Mouse (Mus musculus) stomach, embryonic 14.5 days (tissue): ENCODE measurements around the gene Cwc27. TPM values are rescaled to one million over a fixed set of nuclear protein-coding genes. Genes with fewer than 3 reads are reported as not detected.

ENCODE experiments used
- ATAC-seq: fragments of 200-750 bp; cut with Nextera tagmentation; 2 replicates; pipeline ENCODE4 v1.8.0; 2017; ENCODE audit warnings: low read depth, moderate TSS enrichment; ENCODE audit not compliant: insufficient number of reproducible peaks, insufficient read depth, low FRiP score
- H3K27ac ChIP-seq: fragments of 300-500 bp; sonication (generic); 2 replicates; pipeline ENCODE4 v1.5.1; 2014; ENCODE audit warnings: mild to moderate bottlenecking, low read length, moderate library complexity, mixed read lengths
- H3K27me3 ChIP-seq: fragments of 300-500 bp; sonication (generic); 2 replicates; pipeline ENCODE4 v1.6.1; 2014; ENCODE audit warnings: low read length, control low read depth, mixed read lengths; ENCODE audit not compliant: control insufficient read depth, insufficient read depth
- H3K36me3 ChIP-seq: fragments of 300-500 bp; sonication (generic); 2 replicates; pipeline ENCODE4 v1.6.1; 2014; ENCODE audit warnings: mild to moderate bottlenecking, control low read depth, low read length, moderate library complexity, mixed read lengths; ENCODE audit not compliant: control insufficient read depth, insufficient read depth
- H3K4me1 ChIP-seq: fragments of 300-500 bp; sonication (generic); 2 replicates; pipeline ENCODE4 v1.6.1; 2014; ENCODE audit warnings: low read length, control low read depth, mixed read lengths; ENCODE audit not compliant: control insufficient read depth, insufficient read depth
- H3K4me2 ChIP-seq: fragments of 300-500 bp; sonication (generic); replicated peaks from 2 replicates; pipeline ENCODE4 v1.6.1; 2014; ENCODE audit warnings: low read depth, low read length, control low read depth
- H3K4me3 ChIP-seq: fragments of 300-500 bp; sonication (generic); 2 replicates; pipeline ENCODE4 v1.5.1; 2014; ENCODE audit warnings: low read depth, low read length, control low read depth
- H3K9ac ChIP-seq: fragments of 300-500 bp; sonication (generic); replicated peaks from 2 replicates; pipeline ENCODE4 v1.6.1; 2014; ENCODE audit warnings: low read depth, mild to moderate bottlenecking, control low read depth, low read length, moderate library complexity, mixed read lengths
- H3K9me3 ChIP-seq: fragments of 300-500 bp; sonication (generic); 2 replicates; pipeline ENCODE4 v1.6.1; 2016; ENCODE audit warnings: low read depth, low read length, control low read depth; ENCODE audit not compliant: control insufficient read depth
- WGBS: fragments of 180-500 bp; shearing (Covaris S2); extraction: QIAGEN DNeasy Blood & Tissue Kit; methylation state at CpG from one replicate; pipeline ENCODE4 v1.1.7; 2014; 5-methylcytosine and 5-hydroxymethylcytosine counted together
- polyA plus RNA-seq: library from polyadenylated mRNA; unstranded; fragments of >200 nt; fragmentation: Nextera tagmentation; extraction: Ambion mirVana; gene quantifications from 2 replicates; pipeline ENCODE4 v1.2.1, GENCODE M21; 2014

The Cwc27 gene
- polyA plus RNA-seq, 1 experiment from 2014 or later: 36.4 TPM

GRCm38 (mm10) chr13:104799566-104800182 is 17.3 kb downstream of the Cwc27 start:
- Histone ChIP-seq H3K9ac (no peak overlapping the region), H3K9me3 (no peaks in the 10 kb centered on the region), H3K27ac (no peak overlapping the region), H3K4me3 (no peak overlapping the region), H3K4me2 (no peak overlapping the region), H3K36me3 (peaks cover 22% of the 10 kb centered on the region; the same call in 1 of the 2 replicates), H3K4me1 (no peaks in the 10 kb centered on the region), H3K27me3 (no peaks in the 10 kb centered on the region)
- 75% methylated on average over 7 of the region's 7 CpGs for WGBS
- ATAC-seq: no peak

- no peak for ATAC-seq
- no peaks in the 10 kb centered on the region for H3K4me1 ChIP-seq
- no peak overlapping the region for H3K4me3 ChIP-seq
- peaks cover 18% of the 10 kb centered on the region; the same call in 1 of the 2 replicates for H3K36me3 ChIP-seq
- H3K27ac ChIP-seq: no peak overlapping the region
- no peak overlapping the region for H3K4me2 ChIP-seq
- no peaks in the 10 kb centered on the region for H3K9me3 ChIP-seq
- no peak overlapping the region for H3K9ac ChIP-seq
- 88% methylated on average over 8 of the region's 8 CpGs for WGBS
- H3K27me3 ChIP-seq: no peaks in the 10 kb centered on the region
These were observed 17.9 kb downstream of the Cwc27 start for GRCm38 (mm10) chr13:104799067-104799466.

GRCm38 (mm10) chr13:104794421-104794820 is 22.5 kb downstream of the Cwc27 start:
- H3K4me2 ChIP-seq: no peak overlapping the region
- ATAC-seq: no peak
- 89% methylated on average over 3 of the region's 3 CpGs for WGBS

DNA sequence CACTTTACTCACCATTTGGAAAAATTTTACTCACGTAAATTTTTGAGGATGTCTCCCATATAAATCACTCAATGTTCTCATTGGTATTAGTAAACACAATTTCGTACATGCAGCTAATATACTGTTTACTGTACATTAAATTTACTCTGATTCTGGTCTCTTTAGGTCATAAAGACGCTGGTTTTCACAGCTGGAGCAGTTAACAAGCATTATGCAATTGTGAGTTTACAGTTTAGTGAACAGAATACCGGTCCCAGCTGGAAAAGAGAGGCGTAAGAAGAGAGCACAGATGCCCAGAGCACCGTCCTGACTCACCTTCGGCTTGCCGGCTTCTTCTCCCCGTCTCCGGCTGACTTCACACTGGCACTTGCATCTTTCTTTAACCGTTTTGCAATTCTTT is 24.8 kb downstream of the Cwc27 start, which contains the start of gene Srek1ip1:
Srek1ip1 (plus strand) TSS at position 301 of the 400 bp plus-strand sequence.
- Histone ChIP-seq H3K27ac (no peak within 1 kb of the TSS), H3K4me2 (no peak within 1 kb of the TSS), H3K4me3 (no peak within 1 kb of the TSS), H3K27me3 (no peaks in the 10 kb centered on the region), H3K36me3 (no peaks in the 10 kb centered on the region; the same call in 1 of the 2 replicates), H3K9ac (no peak within 1 kb of the TSS), H3K4me1 (no peaks in the 10 kb centered on the region), H3K9me3 (no peaks in the 10 kb centered on the region)
- 88% methylated on average over 11 of the region's 11 CpGs for WGBS
- no peak for ATAC-seq

More at GRCm38 (mm10) chr13:104794421-104794820, 22.5 kb downstream of the Cwc27 start:
- Histone ChIP-seq H3K4me3 (no peak overlapping the region), H3K9me3 (no peaks in the 10 kb centered on the region), H3K4me1 (no peaks in the 10 kb centered on the region), H3K27ac (no peak overlapping the region), H3K27me3 (no peaks in the 10 kb centered on the region), H3K9ac (no peak overlapping the region), H3K36me3 (no peaks in the 10 kb centered on the region; the same call in 1 of the 2 replicates)

DNA sequence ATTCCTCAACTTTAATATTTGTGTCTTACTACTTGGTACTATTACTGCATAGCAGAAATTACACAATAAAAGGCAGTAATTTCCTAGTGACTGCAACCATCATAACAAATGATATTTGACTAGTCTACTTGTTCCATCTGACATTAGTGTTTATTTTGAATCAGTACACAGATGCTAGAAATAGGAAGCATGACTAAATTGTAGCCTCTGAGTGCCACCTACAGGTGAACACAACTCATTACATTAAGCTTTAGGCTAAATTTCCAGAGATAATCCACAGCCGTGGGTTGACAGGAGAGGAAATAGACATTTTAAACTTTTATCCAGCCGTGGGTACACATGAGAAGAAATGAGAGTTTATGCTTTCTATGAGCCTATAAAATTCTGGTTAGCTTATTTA is 27.3 kb downstream of the Cwc27 start:
- no peaks in the 10 kb centered on the region for H3K27me3 ChIP-seq
- H3K9ac ChIP-seq: no peak overlapping the region
- no peak for ATAC-seq
- WGBS: 9% methylated on average over 2 of the region's 2 CpGs
- H3K27ac ChIP-seq: no peak overlapping the region
- no peaks in the 10 kb centered on the region for H3K9me3 ChIP-seq
- no peak overlapping the region for H3K4me3 ChIP-seq
- H3K36me3 ChIP-seq: no peaks in the 10 kb centered on the region; the same call in 1 of the 2 replicates
- H3K4me1 ChIP-seq: no peaks in the 10 kb centered on the region
- H3K4me2 ChIP-seq: no peak overlapping the region

- Histone ChIP-seq H3K36me3 (no peaks in the 10 kb centered on the region; the same call in 1 of the 2 replicates), H3K27ac (no peak overlapping the region), H3K9me3 (no peaks in the 10 kb centered on the region), H3K4me2 (no peak overlapping the region), H3K9ac (no peak overlapping the region), H3K4me3 (no peak overlapping the region), H3K27me3 (no peaks in the 10 kb centered on the region), H3K4me1 (no peaks in the 10 kb centered on the region)
- WGBS: 93% methylated on average over 4 of the region's 4 CpGs
- ATAC-seq: no peak
These were observed 29.7 kb downstream of the Cwc27 start for GRCm38 (mm10) chr13:104787260-104787659.

GRCm38 (mm10) chr13:104779104-104779670 is 37.8 kb downstream of the Cwc27 start:
- Histone ChIP-seq H3K4me3 (no peak overlapping the region), H3K9me3 (no peaks in the 10 kb centered on the region), H3K4me1 (no peaks in the 10 kb centered on the region), H3K27ac (no peak overlapping the region), H3K9ac (no peak overlapping the region), H3K27me3 (no peaks in the 10 kb centered on the region), H3K36me3 (no peaks in the 10 kb centered on the region), H3K4me2 (no peak overlapping the region)
- 86% methylated on average over 1 of the region's 1 CpGs for WGBS
- no peak for ATAC-seq

DNA sequence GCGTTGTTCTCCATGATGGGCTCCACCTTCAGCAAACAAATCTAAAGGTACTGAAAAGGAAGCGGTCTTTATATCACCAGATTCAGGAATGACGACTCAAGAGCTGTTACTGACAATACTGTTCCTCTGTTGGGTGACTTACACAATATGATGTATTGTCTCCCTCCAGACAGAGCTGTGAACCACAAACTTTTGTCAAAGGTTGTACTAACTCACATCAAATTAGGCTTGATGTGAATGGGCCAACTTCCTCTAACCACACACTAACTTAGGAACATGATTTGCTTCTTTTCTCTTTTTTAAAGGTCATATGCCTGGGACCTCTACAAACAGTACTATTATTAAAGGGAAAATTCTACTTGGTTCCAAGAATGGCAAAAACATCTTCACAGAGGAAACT is 53.7 kb downstream of the Cwc27 start:
- WGBS: 57% methylated on average over 3 of the region's 3 CpGs
- no peak overlapping the region for H3K4me3 ChIP-seq
- no peaks in the 10 kb centered on the region for H3K4me1 ChIP-seq
- no peak overlapping the region for H3K27ac ChIP-seq
- H3K9ac ChIP-seq: no peak overlapping the region
- H3K36me3 ChIP-seq: no peaks in the 10 kb centered on the region; the same call in 1 of the 2 replicates
- H3K27me3 ChIP-seq: no peaks in the 10 kb centered on the region
- no peak for ATAC-seq
- H3K4me2 ChIP-seq: no peak overlapping the region
- H3K9me3 ChIP-seq: no peaks in the 10 kb centered on the region
